Mouse (Mus musculus) liver, embryonic 11.5 days (tissue): ENCODE results near the gene Serpina10. TPM values are rescaled to one million over a fixed set of nuclear protein-coding genes. Genes with fewer than 3 reads are reported as not detected.
"Not testable (repeated sequence)": the region's sequence is repeated elsewhere in the genome, so short reads cannot be mapped to it uniquely, and the experiment has no call there.

Experiments
- ATAC-seq: fragments of 200-750 bp; cut with Nextera tagmentation; replicated peaks from 2 replicates; pipeline ENCODE4 v1.8.0; 2017; ENCODE audit warnings: moderate number of reproducible peaks, mild to moderate bottlenecking, moderate TSS enrichment, moderate library complexity; ENCODE audit not compliant: low FRiP score
- DNase-seq: peaks from one replicate; pipeline ENCODE4 v3.0.0-alpha.2; 2017; ENCODE audit warnings: low spot score
- H3K27ac ChIP-seq: fragments of 300-500 bp; sonication (generic); 2 replicates; pipeline ENCODE4 v1.5.1; 2014; ENCODE audit warnings: mild to moderate bottlenecking, low read depth, low read length, control low read depth
- H3K27me3 ChIP-seq: fragments of 300-500 bp; sonication (generic); replicated peaks from 2 replicates; pipeline ENCODE4 v1.6.1; 2014; ENCODE audit warnings: low read length, mixed read lengths; ENCODE audit not compliant: control insufficient read depth, insufficient read depth
- H3K36me3 ChIP-seq: fragments of 300-500 bp; sonication (generic); 2 replicates; pipeline ENCODE4 v1.6.1; 2014; ENCODE audit warnings: mild to moderate bottlenecking, low read length, moderate library complexity, mixed read lengths; ENCODE audit not compliant: control insufficient read depth, insufficient read depth
- H3K4me1 ChIP-seq: fragments of 300-500 bp; sonication (generic); replicated peaks from 2 replicates; pipeline ENCODE4 v1.6.1; 2014; ENCODE audit warnings: low read length, mixed read lengths; ENCODE audit not compliant: control insufficient read depth, insufficient read depth
- H3K4me2 ChIP-seq: fragments of 300-500 bp; sonication (generic); 2 replicates; pipeline ENCODE4 v1.6.1; 2014; ENCODE audit warnings: mild to moderate bottlenecking, control low read depth, moderate library complexity
- H3K4me3 ChIP-seq: fragments of 300-500 bp; sonication (generic); 2 replicates; pipeline ENCODE4 v1.5.1; 2014; ENCODE audit warnings: low read depth, low read length, control low read depth
- H3K9ac ChIP-seq: fragments of 300-500 bp; sonication (generic); 2 replicates; pipeline ENCODE4 v1.6.1; 2014; ENCODE audit warnings: low read depth, low read length, control low read depth
- H3K9me3 ChIP-seq: fragments of 300-500 bp; sonication (generic); 2 replicates; pipeline ENCODE4 v1.6.1; 2016; ENCODE audit warnings: low read length, inconsistent platforms, mixed read lengths; ENCODE audit not compliant: control insufficient read depth
- WGBS: fragments of 180-500 bp; shearing (Covaris S2); extraction: QIAGEN DNeasy Blood & Tissue Kit; methylation state at CpG from one replicate; pipeline ENCODE4 v1.1.7; 2014; 5-methylcytosine and 5-hydroxymethylcytosine counted together
- polyA plus RNA-seq: library from polyadenylated mRNA; unstranded; fragments of >200 nt; fragmentation: Nextera tagmentation; extraction: Ambion mirVana; gene quantifications from 2 replicates; pipeline ENCODE4 v1.2.1, GENCODE M21; 2014

Serpina10 gene
- polyA plus RNA-seq, 1 experiment from 2014 or later: 21.2 TPM

- WGBS: 38% methylated on average over 2 of the region's 2 CpGs
- Histone ChIP-seq H3K36me3 (no peaks in the 10 kb centered on the region), H3K4me3 (no peak overlapping the region), H3K27ac (no peak overlapping the region), H3K4me2 (no peak overlapping the region), H3K9me3 (no peaks in the 10 kb centered on the region), H3K4me1 (no peaks in the 10 kb centered on the region), H3K9ac (no peak overlapping the region), H3K27me3 (no peaks in the 10 kb centered on the region)
- no peak for ATAC-seq
- no peak for DNase-seq
These were observed 32.8 kb downstream of the Serpina10 start for GRCm38 (mm10) chr12:103598411-103598810.

- ATAC-seq (no peak), DNase-seq (no peak)
- Histone ChIP-seq H3K9ac (no peak overlapping the region), H3K4me1 (no peaks in the 10 kb centered on the region), H3K9me3 (no peaks in the 10 kb centered on the region), H3K27ac (no peak overlapping the region), H3K4me3 (no peak overlapping the region), H3K27me3 (no peaks in the 10 kb centered on the region), H3K4me2 (no peak overlapping the region), H3K36me3 (no peaks in the 10 kb centered on the region)
- 78% methylated on average over 8 of the region's 8 CpGs for WGBS
These were observed 47.5 kb downstream of the Serpina10 start for GRCm38 (mm10) chr12:103583771-103584170.

GRCm38 (mm10) chr12:103578148-103578547, 53.1 kb downstream of the Serpina10 start:
- not testable (repeated sequence) for H3K4me2 ChIP-seq, H3K27me3 ChIP-seq, DNase-seq, H3K27ac ChIP-seq, H3K4me1 ChIP-seq, H3K9ac ChIP-seq, H3K9me3 ChIP-seq, H3K4me3 ChIP-seq, H3K36me3 ChIP-seq, ATAC-seq
- 85% methylated on average over 6 of the region's 6 CpGs for WGBS

GRCm38 (mm10) chr12:103569690-103570089, 61.6 kb downstream of the Serpina10 start:
- H3K4me2 ChIP-seq: no peak overlapping the region
- no peaks in the 10 kb centered on the region for H3K36me3 ChIP-seq
- no peaks in the 10 kb centered on the region for H3K27me3 ChIP-seq
- H3K9me3 ChIP-seq: no peaks in the 10 kb centered on the region
- no peak overlapping the region for H3K27ac ChIP-seq
- no peaks in the 10 kb centered on the region for H3K4me1 ChIP-seq
- DNase-seq: no peak
- H3K9ac ChIP-seq: no peak overlapping the region
- no peak overlapping the region for H3K4me3 ChIP-seq
- 57% methylated on average over 6 of the region's 6 CpGs for WGBS
- ATAC-seq: no peak

- ATAC-seq (no peak; the same call in 1 of the 2 replicates), DNase-seq (no peak)
- H3K36me3 ChIP-seq: no peaks in the 10 kb centered on the region
- no peak overlapping the region for H3K27ac ChIP-seq
- H3K9ac ChIP-seq: no peak overlapping the region
- no peaks in the 10 kb centered on the region for H3K27me3 ChIP-seq
- H3K4me3 ChIP-seq: no peak overlapping the region
- H3K4me2 ChIP-seq: no peak overlapping the region
- no peaks in the 10 kb centered on the region for H3K9me3 ChIP-seq
- no peaks in the 10 kb centered on the region for H3K4me1 ChIP-seq
- WGBS: 68% methylated on average over 3 of the region's 3 CpGs
These were observed 64.1 kb downstream of the Serpina10 start for GRCm38 (mm10) chr12:103567129-103567528.

GRCm38 (mm10) chr12:103565151-103565550, 66.1 kb downstream of the Serpina10 start:
- DNase-seq: no peak
- no peak overlapping the region for H3K4me3 ChIP-seq
- H3K9me3 ChIP-seq: no peaks in the 10 kb centered on the region
- ATAC-seq: no peak
- WGBS: 66% methylated on average over 7 of the region's 7 CpGs
- H3K27me3 ChIP-seq: no peaks in the 10 kb centered on the region
- no peak overlapping the region for H3K9ac ChIP-seq
- no peak overlapping the region for H3K27ac ChIP-seq
- no peak overlapping the region for H3K4me2 ChIP-seq
- no peaks in the 10 kb centered on the region for H3K36me3 ChIP-seq
- no peaks in the 10 kb centered on the region for H3K4me1 ChIP-seq

Other genes starting within 250 kb of the Serpina10 start
- 15.9 and 20.2 TPM in 2 replicates for gene Otub2, start 242.8 kb downstream of the Serpina10 start, polyA plus RNA-seq
- gene 9330161L09Rik, start 223.6 kb downstream of the Serpina10 start, polyA plus RNA-seq: 0.25 and 0.80 TPM in 2 replicates
- 94.0 and 97.0 TPM in 2 replicates for gene Ddx24, start 205.6 kb downstream of the Serpina10 start, polyA plus RNA-seq
- 6.6 and 6.8 TPM in 2 replicates for gene Ifi27, start 197.2 kb downstream of the Serpina10 start, polyA plus RNA-seq
- 1.2 and 1.5 TPM in 2 replicates for gene Ifi27l2a, start 187.8 kb downstream of the Serpina10 start, polyA plus RNA-seq
- not detected in 2 replicates for gene Ifi27l2b, start 174.2 kb downstream of the Serpina10 start, polyA plus RNA-seq
- gene Ppp4r4, start 99.2 kb downstream of the Serpina10 start, polyA plus RNA-seq: 3.2 and 3.3 TPM in 2 replicates
- gene Serpina6, start 25.8 kb upstream of the Serpina10 start, polyA plus RNA-seq: 847 and 933 TPM in 2 replicates
- gene Serpina16, start 44.7 kb upstream of the Serpina10 start, polyA plus RNA-seq: not detected in 2 replicates
- 0.16 and 0.17 TPM in 2 replicates for gene Serpina1f, start 64.1 kb upstream of the Serpina10 start, polyA plus RNA-seq
- 51.9 and 59.9 TPM in 2 replicates for gene Serpina1d, start 142.1 kb upstream of the Serpina10 start, polyA plus RNA-seq
- gene Serpina1b, start 198.9 kb upstream of the Serpina10 start, polyA plus RNA-seq: 344 and 359 TPM in 2 replicates
- 211 and 218 TPM in 2 replicates for gene Serpina1a, start 232.1 kb upstream of the Serpina10 start, polyA plus RNA-seq